Mouse (Mus musculus) frontal cortex, adult (tissue): ENCODE measurements at regions not wholly inside any gene's neighbourhood (a gene's known extent, or its start where the extent isn't known, plus 50 kb on each side); places are given as distances from the start of the nearest gene placed in this dataset.

Experiments
- ATAC-seq: cut with Nextera tagmentation; 2 replicates; pipeline ENCODE4 v1.9.2; 2017; ENCODE audit warnings: mild to moderate bottlenecking, moderate library complexity, mixed read lengths; ENCODE audit not compliant: low TSS enrichment

DNA sequence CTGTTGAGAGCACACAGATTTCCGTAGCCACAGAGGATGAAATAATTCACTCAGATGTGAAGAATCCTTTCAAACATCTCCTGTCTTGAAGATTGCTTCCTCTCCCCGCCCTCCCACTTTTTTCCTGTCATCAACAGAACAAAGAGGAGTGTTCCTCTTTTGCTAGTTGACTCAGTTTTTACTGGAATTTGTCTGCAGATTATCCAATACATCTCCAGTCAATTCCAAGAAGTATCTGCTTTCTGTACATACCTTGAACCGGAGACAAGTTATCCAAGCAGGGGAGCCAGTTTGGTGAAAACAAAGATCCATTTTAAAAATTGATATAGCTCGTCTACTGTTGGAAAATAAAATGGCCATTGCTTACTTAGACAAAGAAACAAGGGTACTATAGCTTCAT lies 328.5 kb downstream of the Ttll7 start:
- no peak for ATAC-seq

DNA sequence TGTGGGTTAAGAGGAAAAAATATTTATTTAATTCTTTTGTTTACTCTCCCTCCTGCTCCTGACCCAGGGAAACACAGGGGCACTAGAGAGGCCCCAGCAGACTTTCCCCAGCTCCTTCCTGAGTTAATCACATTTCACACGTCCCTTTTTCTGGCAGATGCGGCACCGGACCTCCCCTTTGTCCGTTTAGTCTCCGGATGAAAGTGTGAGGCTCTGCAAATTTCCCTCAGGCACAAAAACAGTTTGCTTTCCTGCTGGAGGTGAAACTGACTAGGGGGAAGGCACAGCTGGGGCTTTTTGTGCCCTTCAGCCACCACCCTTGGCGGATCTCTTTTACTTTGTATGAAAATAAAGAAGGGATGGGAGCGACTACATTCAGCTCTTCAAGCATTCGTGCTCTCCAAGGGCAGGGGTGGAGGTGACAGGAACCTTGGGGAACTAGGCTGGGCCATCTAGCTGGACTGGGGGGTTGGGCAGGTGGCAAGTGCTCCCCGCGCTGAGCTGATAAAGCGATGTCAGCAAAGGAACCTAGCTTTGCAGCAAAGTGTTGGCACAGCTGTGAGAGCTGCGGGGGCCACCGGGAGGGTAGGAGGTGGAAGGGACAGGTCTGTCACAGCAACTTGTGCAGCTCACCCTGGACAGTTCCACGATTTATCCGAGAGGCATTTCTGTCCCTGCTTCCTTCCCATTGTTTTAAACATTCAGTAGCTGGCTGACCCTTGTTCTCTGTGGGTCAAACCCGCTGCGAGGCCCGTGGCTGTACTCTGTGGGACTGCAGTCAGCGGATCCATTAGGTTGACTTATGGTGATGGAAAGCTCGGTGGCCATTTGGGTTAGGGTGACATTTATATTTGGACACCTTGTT lies 329.6 kb downstream of the Ttll7 start:
- no peak for ATAC-seq

DNA sequence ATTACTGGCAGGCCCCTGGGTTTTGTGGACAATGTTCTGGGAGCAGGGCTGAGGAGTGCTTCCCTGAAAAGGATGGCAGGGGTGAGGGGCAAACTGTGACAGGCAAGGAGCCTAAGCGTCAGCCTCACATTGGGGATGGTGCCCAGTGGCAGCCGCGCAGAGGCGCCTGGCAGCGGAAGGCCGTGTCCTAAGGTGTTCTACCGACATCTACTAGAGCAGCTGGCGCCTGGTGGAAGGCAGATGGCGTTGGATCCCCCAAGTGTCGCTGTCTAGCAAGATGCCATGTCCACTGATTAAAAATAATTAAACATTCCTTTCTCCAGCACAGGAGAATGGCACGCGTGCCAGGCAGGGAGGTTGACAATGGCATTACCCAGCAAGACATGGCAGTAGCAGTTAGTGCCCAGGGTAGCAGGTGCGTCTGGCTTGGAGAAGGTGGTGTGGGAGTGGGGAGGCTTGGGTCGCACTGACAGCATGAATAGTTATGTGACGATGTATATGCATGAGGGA lies 330.3 kb downstream of the Ttll7 start:
- ATAC-seq: peak; percentile 60

DNA sequence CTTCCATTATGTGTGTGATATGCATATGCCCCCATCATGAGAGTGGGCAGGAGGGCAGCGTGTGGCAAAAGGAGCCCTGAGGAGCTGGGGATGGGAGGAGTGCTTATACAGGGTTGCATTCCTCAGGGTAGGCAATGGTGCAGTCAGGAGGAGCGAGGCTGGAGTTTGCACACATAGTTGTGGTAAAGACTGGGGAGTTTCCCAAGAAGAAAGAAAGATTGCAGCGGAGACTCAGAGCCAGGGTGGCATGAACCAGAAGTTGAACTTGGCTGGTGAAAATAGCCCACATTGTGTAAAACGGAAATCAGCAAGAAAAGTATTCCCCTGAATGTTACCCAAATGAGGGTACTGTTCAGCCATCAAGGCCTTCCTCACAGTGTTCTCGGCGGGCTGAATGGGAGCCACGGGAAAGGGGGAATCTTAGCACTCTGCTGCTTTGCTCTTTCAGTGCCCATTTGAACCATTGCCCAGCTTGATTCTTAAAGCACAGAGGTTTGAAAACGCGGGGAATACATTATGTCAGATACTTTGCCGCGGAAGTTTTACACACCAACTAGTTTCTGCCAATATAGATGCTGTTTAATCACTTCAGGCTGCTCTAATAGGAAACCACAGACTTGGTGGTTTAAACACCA lies 331.6 kb downstream of the Ttll7 start:
- no peak for ATAC-seq

DNA sequence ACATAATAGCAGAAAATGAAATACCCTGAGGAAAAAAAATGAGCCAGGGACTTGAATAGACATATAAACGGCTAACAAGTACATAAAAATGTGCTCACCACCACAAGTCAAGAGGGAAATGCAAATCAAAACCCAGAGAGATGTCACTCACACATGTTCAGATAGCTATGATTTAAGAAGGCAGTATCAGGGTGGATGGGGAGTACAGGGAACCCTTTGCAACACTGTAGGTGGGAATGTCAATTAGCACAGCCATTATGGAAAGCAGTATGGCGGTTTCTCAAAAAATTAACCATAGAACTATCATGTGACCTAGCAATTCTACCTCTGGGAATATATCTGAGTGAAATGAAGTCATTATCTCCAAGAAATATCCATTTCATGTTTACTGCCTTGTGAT lies 337.6 kb downstream of the Ttll7 start:
- ATAC-seq: no peak

DNA sequence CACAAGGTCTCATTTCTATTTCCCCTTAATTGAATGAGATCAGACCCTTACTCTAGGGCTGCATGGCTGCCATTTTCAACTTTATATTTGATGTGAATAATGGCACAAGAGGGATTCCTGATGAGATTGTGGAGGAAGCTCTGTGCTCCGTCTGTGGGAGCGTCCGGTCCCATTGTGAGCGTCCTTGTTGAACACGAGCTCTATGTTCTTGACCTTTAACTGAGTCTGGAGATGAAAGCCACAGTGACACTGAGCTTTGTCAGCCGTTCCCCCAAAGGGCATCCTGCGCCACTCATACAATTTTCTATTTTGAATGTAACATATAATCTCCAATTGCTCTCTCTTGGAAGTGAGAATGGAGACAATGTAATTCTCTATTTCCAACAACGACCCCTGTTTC lies 344.5 kb downstream of the Ttll7 start:
- no peak for ATAC-seq

DNA sequence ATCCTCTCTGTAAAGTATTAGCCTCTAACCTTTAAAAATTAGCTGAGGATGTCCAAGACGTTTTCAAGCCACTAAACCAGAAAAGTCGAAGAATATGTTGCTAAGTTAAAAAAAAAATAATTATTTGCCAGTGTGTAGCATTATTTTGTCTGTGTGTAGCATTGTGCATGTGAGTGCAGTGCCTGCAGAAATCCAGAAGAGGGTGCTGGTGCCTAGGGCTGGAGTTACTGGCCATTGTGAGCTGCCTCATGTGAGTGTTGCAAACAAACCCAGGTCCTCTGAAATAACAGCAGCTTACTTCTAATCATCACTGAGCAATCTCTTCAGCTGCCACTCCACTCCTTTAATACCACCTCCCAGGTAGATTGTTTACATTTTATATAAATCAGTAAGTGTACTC lies 345.0 kb downstream of the Ttll7 start:
- no peak for ATAC-seq

DNA sequence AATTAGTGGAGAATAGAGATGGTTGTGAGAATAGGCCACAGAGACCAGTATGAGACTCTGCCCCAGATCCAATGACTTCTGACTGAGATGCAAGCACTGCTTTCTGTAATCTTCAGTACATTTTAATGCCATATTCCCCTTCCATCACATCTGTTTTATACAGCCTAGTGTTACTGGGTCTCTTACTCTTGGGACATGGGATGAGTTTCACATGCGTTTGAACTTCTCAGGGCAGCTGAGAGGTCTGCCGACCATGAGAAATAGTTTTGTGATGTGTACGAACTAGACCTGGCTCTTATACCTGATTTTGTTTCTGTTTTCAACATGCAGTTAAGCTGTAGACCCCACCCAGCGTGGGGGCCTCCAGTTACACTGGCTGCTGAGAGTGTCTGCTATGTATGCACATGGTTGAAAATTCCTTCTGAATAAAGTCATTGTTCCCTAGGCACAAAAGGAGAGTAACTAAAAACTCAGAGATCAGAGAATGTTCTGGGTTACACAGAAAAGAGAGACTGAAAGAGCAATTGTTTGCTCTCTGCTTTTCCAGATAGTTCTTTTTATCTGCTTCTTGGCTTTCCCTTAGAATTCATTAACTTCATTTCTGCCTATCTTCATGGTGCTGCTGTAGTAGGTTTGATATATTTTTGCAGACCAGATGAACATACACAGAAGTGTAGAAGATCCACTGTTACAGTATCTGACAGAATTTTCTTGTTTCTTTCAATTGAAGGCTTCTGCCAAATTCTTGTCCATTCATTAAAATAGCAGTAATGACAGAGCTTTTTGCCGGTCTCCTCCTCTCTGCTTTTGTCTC lies 359.2 kb downstream of the Ttll7 start:
- no peak for ATAC-seq

DNA sequence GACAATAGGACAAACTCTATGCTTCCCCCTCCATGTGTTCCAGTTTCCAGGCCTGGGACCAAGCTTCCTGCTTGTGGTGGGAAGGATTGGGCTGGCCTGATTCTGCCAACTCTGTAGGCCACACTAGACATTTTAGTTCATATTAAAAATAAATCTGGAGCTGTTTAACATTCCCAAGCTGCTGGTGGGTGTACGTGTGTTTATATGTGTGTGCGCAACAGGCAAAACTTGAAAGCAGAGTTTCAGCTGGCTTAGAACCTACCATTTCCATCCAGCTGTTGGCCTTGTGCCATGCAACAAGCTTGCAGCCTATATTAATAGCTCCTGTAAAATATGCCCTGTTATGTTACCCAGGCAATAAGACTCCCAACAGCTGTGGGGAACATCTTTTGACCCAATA lies 376.5 kb downstream of the Ttll7 start:
- peak; percentile 92 for ATAC-seq

DNA sequence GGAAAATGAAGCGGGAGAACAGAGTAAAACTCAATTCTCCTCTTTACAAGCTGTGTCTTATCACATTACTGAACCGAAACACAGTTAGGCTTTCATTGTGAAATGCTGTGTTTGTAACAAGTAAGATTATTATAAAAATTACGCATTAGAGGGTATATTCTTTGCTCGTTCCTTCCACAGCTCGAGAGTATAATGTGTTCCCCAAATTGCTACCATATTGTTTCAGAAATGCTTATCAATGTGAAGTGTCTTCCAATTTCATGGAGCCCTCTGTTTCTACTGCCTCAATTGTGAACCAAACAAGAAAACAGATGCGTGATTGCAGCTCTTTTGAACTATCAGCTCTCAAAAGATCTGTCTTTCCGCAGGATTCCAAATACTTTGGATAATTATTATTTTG lies 378.4 kb downstream of the Ttll7 start:
- no peak for ATAC-seq

DNA sequence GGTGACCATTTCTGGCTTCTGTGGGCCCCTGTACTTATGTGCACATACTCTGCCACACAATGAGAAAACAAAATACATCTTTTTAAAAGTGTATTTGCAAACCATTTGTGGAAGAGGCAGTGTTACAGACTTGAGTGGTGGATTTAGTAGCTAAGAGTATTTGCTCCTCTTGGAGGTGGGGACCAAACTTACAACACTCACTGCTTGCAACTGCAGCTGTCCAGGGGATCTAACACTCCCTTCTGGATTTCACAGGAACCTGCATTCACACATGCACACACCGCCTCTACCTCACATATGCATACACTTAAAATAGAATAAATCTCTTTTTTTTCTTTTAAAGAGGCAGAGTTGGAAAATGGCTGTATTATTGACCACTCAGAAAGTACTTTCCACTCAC lies 386.2 kb downstream of the Ttll7 start:
- ATAC-seq: peak; percentile 23; the same call in 1 of the 2 replicates

DNA sequence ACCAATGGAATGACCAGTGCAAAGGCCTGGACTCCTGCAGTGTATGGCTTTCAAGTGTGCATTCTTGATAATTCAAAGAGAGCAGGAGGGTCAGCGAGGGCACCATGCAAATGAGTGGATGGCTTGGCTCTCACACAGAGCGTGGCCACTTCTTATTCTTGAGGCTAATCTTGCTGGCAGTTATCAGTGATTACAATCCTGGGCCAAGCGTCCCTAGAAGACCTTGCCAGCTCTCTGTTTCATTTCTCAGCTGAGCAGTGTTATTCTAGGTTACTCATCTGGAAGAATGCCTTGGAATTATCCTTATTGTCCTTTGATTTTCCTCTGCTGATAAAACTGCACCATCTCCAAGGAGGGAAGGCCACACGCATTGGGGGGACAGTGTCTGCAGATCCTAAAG lies 388.5 kb downstream of the Ttll7 start:
- ATAC-seq: no peak

DNA sequence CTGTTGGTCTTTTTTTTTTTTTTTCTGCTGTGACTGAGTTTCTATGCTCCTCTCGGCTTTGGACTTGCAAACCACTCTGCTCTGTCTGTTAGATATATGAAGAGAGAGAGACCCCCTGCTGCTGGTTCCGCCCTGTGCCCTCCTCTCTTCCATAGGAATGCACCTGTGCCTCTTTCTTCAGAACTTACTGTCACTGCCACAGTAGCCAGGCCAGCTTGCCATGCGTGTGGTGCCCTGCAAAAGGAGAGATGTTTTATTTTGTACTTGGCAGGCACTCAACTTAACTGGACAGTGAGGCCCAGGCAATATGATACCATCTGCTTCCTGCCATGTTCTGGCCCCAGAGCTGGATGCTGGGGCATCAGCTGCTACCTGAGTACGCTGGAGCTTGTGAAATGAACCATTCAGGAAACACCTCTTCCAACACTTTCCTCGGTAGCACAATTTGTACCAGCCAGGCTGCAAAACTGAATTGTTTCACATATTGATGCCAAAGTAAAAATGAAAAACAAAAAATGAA lies 392.8 kb downstream of the Ttll7 start:
- ATAC-seq: no peak

DNA sequence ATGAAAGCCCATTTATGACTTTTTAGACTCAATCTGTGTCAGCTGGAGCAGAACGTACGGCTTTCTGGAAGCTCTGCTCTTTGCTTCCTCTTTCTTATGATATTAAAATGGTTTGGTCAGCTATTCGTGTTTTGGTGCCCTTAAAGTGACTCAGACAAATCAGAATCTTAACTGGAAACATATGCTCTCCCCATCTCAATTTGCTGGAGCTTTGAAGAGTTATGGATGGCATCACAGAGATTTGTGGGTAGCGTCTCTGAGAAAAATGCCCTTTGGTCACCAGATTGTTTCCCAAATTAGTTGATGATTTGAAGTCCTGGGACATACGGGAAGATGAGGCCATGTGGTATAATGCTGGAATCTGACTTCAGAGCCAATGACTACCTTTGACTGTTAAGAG lies 394.0 kb downstream of the Ttll7 start:
- no peak for ATAC-seq

DNA sequence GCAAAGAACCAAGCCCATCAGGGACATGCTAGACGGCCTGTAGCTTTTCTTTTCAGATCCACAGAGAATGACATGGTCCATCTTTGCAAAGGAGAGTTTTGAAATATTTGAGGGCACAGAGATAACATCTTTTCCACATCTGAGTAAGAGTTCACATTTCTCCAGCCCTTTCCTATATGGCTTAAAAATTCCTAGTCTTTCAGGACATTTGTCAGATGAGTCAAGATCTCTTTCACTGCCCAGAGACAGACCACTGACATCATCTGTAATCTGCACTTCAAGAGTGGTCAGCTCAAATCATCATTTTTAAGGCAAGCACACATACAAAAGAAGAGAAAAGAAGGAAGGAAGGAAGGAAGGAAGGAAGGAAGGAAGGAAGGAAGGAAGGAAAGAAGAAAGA lies 397.3 kb downstream of the Ttll7 start:
- no peak for ATAC-seq

DNA sequence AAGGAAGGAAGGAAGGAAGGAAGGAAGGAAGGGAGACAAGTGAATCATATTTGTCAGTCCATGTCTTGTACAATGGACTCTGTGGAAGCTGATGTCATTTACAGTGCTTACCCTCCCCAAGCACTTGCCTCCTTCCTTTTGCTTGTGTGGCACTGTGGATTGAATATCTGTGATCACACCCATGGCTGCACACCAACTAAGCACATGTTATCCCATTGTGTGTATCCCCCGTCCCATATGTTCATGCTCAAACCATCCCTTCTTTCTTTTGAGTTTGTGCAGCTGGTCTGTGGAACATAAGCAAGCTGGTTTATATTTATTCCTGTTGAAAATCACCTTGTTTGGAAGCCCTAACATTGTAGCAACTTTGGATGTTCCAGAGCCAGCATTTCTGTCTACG lies 397.7 kb downstream of the Ttll7 start:
- no peak for ATAC-seq

DNA sequence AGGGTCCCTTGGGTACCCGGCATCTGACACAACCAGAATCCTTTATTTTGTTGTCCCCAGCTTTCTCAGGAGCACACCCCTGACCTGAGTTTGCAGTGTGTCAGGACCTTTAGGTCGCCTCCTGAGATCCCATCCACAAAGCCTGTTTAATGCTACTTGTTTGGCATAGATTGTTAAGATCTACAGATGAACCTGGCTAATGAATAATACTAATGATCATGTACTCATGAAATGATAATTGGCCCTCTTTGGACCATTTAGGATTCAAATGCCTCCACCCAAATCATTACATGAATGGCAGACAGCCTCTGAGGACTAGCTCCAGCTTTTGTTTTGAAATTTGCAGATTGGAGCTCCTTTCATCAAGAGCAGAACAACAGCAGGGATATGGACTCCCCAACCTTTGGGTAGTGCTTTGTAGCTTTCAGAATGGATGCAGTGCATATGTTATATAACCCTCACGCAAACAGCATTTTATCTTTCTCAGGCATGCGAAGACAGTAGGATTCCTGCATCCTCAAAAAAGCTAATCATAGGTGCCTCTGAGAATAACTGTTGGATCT lies 400.1 kb downstream of the Ttll7 start:
- no peak for ATAC-seq

DNA sequence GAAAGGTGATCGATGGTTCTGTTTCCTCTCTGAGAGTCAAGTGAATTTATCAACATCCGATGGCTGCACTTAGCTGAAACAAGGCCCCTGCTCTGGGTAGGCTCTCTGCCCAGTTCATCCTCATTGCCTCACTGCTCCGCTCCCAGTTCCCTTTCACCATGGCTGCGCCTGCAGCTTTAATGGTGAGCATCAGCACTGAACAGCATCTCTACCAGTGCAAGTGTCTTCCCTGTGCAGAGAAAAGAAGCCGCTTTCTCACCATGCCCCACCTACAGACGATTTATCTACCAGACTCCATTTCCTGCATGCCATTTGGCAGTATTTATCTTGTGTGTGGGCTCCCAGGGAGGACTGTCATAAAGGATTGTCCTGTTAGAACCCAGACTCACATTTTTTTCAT lies 400.6 kb downstream of the Ttll7 start:
- ATAC-seq: peak; percentile 76

DNA sequence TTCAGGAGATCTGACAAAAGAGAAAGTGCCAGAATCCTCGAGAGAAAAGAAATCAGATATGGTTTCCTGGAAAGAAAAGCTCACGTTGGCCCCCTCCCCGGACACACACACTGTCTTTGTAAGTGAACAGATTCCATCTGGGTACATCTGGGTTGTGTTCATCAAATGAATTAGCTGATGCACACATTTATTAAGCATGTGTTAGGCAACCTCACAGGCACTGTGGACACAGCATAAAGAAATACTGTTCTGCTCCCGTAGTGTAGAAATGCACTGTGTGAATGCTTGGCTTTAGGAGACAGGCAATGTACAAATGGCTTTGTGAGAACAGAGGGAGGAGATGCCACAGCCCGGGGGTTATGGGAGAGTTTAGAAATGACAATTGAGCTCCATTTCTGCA lies 402.3 kb downstream of the Ttll7 start:
- ATAC-seq: no peak

DNA sequence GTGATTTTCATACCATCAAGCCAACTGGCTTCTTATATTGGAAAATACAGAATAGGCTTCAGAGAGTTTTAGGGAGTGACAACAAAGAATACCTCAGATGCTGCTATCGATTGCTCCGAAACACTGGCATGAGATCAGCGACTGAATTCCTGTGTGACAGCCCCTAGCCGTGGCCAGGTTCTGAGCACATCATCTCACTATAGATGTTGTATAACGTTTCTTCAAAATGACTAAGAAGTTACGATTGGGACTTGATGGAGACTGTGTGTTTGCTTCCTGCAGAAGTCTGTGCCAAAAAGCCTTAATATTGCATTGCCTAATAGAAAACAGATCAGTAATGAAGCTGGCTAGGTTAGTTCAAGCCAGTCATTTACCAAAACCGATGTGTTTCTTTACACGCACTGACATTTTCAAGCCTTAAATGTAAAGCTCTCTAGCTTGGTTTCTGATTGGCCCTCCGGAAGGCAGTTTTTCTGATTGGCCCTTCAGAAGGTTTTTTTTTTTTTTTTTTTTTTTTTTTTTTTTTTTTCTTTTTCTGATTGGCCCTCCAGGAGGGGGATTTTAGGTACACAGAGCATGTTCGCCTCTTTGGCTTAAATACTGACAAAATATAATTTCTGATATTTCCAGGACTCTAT lies 408.9 kb downstream of the Ttll7 start:
- ATAC-seq: no peak

DNA sequence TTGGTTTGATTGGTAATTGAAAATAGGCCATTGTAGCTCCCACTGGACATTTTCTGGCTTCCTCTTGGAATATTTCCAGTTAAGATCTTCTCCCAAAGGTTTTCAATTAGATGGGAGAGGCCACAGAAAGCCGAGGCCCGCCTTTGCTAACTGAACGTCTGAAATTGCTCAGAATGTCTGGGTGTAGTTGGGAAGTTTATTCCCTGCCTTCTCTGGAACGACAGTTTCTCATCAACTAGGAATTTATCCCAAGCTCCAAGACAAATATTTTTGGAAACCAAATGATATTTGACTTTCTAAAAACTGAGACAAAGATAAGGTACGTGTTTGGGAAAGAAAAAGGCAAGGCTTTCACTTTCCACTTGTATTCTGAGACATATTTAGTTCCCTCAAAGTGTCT lies 414.4 kb downstream of the Ttll7 start:
- ATAC-seq: no peak
